Mouse (Mus musculus) urinary bladder, adult 18-20 months (tissue): ENCODE measurements around the gene Siah2.

Experiments
- DNase-seq, 2 experiments: peaks; one replicate each; pipeline ENCODE4 v3.0.0; 2022; ENCODE audit warnings: low spot score in 2 of 2, mixed read lengths in 2 of 2

The Siah2 gene

DNA sequence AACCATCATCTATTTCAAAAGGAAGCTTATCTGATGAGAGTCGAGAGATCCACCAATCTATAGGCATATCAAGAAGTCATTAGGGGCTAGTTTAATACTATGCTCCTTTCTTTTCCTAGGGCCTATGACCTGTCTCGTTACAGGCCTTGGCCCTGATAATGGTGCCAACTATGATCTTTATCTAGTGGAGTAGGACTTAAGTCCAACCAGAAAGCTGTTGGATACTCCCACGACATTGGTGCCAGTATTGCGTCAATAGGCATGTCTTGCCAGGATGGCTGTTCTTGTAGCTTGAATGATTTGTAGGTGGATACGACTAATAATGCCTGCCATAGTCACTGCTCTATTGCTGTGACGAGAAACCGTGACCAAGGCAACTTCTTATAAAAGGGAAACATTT lies 28.2 kb downstream of the Siah2 start:
- DNase-seq: no peak

DNA sequence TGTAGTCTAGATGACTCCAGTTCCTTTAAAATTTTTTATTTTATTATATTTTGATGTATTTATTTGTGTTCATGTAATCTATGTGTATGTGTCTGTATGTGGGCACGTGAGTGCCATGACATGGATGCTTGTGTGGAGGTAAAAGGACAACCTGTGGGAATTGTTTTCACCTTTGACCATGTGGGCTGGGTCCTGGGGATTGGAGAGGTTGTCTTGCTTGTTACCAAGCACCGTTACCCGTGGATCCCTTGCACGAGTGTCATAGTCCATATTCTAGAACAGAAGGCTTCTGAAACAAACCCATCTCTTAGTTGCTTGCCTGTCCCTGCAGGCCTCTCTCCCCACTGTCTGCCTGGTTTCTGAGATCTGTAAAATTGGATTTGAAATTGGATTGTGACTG lies 31.6 kb downstream of the Siah2 start:
- DNase-seq: no peak

DNA sequence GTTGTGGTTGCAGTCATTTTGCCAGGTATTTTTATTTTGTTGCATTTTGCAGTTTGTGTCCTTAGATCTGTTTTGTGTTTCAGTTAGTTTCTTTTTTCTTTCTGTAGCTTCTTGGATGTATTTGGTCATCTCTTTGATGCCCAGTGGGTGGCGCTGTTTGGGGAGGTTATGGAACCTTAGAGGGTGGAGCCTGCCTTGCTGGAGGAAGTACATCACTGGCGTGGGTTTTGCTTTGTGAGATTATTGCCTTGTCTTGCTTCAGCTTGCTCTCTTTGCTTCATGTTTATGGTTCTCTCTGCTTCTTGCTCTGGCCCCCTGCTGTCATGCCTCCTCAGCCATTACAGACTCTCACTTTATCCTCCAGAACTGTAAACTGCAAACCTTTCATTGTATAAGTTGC lies 34.8 kb downstream of the Siah2 start:
- DNase-seq: peak in 1 of 2 experiments; percentile 23

DNA sequence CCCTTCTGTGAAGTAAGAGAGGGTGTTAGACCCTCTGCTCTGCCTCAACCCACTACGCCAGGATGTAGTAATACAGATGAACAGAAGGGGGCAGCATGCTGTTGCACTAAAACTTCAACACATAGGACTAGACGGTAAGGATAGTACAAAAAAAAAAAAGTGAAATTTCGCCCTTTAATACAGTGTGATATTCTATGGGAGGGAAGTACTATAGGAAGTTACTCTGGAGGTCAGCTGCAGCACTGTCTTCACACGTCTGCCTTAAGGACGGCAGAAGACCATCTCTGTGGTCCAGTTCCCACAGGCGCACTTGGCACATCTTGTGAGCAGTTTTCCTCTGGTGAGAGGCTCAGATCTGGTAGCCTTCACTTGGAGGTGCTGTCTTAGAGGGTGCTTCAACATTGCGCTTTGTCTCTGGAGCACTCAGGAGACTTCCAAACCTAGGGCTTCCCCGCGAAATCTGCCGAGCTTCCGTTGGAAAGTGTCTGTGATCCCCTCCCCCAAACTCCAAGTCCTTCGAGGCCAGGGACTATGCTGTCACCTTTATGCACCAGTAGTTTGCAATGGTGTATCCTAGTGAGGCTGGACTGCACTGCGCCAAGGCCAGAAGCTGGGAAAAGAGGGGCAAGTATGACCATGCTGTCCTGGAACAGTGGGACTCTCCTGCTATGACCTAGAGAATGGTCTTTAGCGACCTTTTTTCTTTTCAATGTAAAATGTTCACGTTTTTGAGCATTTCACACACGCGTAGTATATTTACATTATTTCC lies 36.7 kb downstream of the Siah2 start:
- peak; percentile 16 to 28 for DNase-seq

DNA sequence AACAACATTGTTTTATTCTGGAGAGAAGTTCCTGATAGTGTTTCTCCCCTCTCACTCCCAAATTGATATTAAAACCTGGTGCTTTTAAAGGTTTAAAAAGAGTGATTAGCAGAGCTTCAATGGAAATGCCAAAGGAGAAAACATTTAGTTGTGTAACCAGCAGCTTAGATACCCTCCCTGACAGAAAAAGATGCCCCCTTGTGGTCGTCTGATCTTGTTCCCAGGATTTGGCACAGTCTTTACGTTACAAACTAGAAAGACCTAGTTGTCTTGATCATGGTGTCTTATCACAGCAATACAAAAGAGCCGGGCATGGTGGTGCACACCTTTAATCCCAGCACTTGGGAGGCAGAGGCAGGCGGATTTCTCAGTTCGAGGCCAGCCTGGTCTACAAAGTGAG lies 38.3 kb downstream of the Siah2 start:
- DNase-seq: no peak

DNA sequence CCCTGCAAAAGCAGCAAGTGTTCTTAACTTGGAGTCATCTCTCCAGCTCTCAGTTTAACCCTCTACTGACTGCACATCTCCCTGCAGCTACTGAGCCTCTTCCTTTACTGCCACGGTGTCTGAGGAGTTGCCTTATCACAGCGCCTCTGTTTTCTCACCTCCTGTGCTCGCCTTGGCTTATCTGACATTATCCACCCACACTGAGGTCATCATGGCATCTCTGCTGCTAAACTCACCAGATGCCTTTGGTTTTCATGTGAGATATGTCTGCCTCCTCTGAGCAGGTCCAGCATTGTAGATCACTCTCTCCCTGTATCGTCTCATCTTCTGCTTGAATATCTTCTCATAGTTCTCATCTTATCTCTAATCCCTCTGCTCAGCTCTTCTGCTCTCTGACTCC lies 41.9 kb downstream of the Siah2 start:
- no peak for DNase-seq

DNA sequence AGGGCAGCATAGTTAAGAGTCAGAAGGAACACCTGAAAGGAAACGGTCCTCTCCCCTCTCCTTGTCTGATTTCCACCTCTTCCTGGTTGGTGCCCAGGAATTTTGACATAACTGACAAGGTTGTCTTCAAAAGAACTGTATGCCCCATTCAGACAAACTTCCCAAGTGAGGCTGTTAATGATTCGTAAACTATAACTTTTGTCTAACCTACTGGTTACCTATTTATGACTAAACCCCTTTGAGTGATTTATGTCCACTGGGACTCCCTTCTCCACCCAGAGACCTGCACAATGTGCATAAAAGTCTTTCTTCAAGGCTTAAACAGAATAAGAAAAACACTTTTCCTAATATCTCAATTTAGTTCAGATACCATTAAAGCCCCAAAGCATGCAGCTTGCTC lies 45.0 kb downstream of the Siah2 start:
- DNase-seq: no peak

DNA sequence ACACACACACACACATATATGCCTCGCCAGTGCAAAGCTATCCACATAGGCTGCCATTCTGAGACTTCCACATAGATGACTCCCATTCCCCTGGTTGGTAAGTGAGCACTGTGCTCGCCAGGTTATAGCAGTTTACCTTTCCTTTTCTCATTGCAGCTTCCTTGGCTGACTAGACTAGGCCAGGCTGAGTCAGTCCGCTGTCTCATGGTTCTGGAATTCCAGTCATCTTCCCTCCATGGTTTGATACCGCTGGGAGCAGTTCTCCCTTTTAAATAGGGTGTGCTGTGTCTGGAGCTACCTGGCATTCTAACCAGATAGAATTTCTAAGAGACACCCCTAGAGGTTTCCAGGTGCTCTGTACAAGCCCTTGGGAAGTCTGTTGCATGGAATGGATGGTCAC lies 46.0 kb downstream of the Siah2 start:
- no peak for DNase-seq

DNA sequence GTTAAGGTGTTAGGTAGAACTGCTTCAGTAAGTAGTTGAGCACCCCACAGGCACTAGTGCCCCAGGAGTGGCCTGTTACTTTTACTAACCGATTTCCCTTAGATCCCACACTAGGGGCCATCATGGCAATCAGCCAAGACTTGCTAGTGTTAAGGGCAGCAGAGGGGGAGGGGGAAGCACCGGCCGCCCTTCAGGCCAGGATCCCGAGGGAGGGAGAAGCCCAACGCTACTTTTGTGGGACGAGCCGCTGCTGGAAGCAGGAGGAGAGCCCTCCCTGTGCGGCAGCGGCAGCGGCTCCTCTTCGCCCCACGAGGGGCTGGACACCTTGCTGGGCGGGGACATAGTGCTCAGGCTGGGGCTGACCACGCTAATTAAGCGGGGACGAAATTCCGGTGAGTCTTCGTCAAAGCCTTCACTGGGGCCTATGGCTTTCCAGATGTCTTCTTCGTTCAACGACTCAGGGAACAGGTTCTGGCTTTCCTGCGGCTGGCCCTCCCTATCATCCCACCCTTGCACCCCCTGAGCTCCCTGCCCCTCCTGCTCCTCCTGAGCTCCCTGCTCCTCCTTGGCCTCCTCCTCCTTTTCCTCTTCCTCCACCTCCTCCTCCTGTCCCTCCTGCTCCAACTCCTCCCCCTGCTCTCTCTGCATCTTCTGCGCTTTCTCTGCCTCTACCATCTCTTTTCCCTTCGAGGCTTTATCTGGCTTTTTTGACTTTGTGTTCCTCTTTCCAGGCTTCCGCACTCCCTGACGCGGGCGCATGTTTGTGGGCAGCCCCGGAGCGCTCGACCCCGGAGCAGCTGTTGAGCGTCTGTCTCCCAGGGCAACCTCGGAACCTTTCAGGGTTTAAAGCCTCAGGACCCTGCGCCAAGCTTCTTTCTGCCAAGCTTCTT lies 55.5 kb downstream of the Siah2 start, which contains the start of gene Erich6:
Erich6 (minus strand) TSS at position 802 of the 890 bp plus-strand sequence.
- peak in 1 of 2 experiments; percentile 21 for DNase-seq

DNA sequence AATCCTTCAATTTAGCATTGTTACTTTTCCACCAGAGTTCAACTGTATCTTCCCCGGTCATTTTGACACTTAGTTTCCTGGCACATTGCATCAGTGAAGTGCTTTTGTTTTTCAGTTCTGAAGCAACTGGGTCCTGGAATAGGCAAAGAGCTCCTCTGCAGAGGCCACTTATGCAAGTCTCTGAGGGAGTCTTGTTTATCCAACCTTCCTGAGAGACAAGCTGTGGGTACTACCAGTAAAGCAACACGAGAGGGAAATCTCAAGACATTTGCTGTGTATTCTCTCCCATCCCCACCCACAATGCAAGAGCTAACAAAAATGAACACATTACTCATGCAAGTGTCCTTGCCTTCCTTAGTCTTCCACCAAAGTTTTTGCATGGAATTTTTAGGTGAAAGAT lies 60.5 kb downstream of the Siah2 start:
- DNase-seq: no peak

DNA sequence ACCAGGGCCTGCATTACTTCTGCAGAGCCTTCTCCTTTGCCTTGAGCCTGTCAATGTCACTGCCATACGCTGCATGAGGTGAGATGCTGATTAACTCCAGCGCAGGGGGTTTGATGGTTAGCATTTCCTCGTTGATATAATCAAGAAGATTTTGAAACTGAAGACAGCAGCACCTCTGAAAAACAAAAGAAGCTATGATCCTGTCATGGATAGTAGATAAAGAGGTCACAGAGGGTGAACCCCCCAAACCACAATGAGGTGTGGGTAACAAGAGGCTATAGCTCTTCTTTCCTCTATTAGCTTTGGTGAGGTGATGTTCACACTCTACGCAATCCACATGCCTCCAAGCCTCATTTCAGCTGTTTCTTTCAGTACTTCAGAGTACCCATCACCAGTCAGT lies 67.2 kb downstream of the Siah2 start:
- no peak for DNase-seq
